Mouse (Mus musculus): ENCODE results near the gene Tesc.

Tesc gene

GRCm38 (mm10) chr5:118027698-118028190 lies at the start of gene Tesc:
Gene Tesc, plus strand, starts transcription at chr5:118027743.
- no peak for DNase-seq (ENCODE audit: extremely low read depth, insufficient read length, low spot score)

GRCm38 (mm10) chr5:117978159-117978697 lies 49.3 kb upstream of the Tesc start:
- no peak for DNase-seq (ENCODE audit: extremely low read depth, insufficient read length, low spot score)

GRCm38 (mm10) chr5:117979082-117979481 lies 48.5 kb upstream of the Tesc start:
- no peak for DNase-seq (ENCODE audit: extremely low read depth, insufficient read length, low spot score)

GRCm38 (mm10) chr5:117980921-117981320 lies 46.6 kb upstream of the Tesc start:
- no peak for DNase-seq (ENCODE audit: extremely low read depth, insufficient read length, low spot score)

GRCm38 (mm10) chr5:117981943-117982342 lies 45.6 kb upstream of the Tesc start:
- DNase-seq (ENCODE audit: extremely low read depth, insufficient read length, low spot score): no peak

- no peak for DNase-seq (ENCODE audit: extremely low read depth, insufficient read length, low spot score)
Observed at GRCm38 (mm10) chr5:117986327-117986726, 41.2 kb upstream of the Tesc start.

- no peak for DNase-seq (ENCODE audit: extremely low read depth, insufficient read length, low spot score)
Observed at GRCm38 (mm10) chr5:117987891-117988290, 39.7 kb upstream of the Tesc start.

- peak; percentile 42 for DNase-seq (ENCODE audit: extremely low read depth, insufficient read length, low spot score)
Observed at GRCm38 (mm10) chr5:117988367-117988766, 39.2 kb upstream of the Tesc start.

- DNase-seq (ENCODE audit: extremely low read depth, insufficient read length, low spot score): no peak
Observed at GRCm38 (mm10) chr5:117989773-117990172, 37.8 kb upstream of the Tesc start.

- no peak for DNase-seq (ENCODE audit: extremely low read depth, insufficient read length, low spot score)
Observed at GRCm38 (mm10) chr5:117990957-117991356, 36.6 kb upstream of the Tesc start.

GRCm38 (mm10) chr5:117993550-117993949 lies 34.0 kb upstream of the Tesc start:
- no peak for DNase-seq (ENCODE audit: extremely low read depth, insufficient read length, low spot score)

- no peak for DNase-seq (ENCODE audit: extremely low read depth, insufficient read length, low spot score)
Observed at GRCm38 (mm10) chr5:117995372-117995901, 32.1 kb upstream of the Tesc start.

- DNase-seq (ENCODE audit: extremely low read depth, insufficient read length, low spot score): no peak
Observed at GRCm38 (mm10) chr5:117995911-117996310, 31.6 kb upstream of the Tesc start.

GRCm38 (mm10) chr5:117996581-117996980 lies 31.0 kb upstream of the Tesc start:
- no peak for DNase-seq (ENCODE audit: extremely low read depth, insufficient read length, low spot score)

GRCm38 (mm10) chr5:117997434-117997970 lies 30.0 kb upstream of the Tesc start:
- no peak for DNase-seq (ENCODE audit: extremely low read depth, insufficient read length, low spot score)

GRCm38 (mm10) chr5:117999061-117999460 lies 28.5 kb upstream of the Tesc start:
- no peak for DNase-seq (ENCODE audit: extremely low read depth, insufficient read length, low spot score)

- no peak for DNase-seq (ENCODE audit: extremely low read depth, insufficient read length, low spot score)
Observed at GRCm38 (mm10) chr5:117999584-117999983, 28.0 kb upstream of the Tesc start.

- DNase-seq (ENCODE audit: extremely low read depth, insufficient read length, low spot score): no peak
Observed at GRCm38 (mm10) chr5:118002059-118002458, 25.5 kb upstream of the Tesc start.

GRCm38 (mm10) chr5:118004619-118005018 lies 22.9 kb upstream of the Tesc start:
- DNase-seq (ENCODE audit: extremely low read depth, insufficient read length, low spot score): no peak

GRCm38 (mm10) chr5:118005728-118006127 lies 21.8 kb upstream of the Tesc start:
- no peak for DNase-seq (ENCODE audit: extremely low read depth, insufficient read length, low spot score)

- no peak for DNase-seq (ENCODE audit: extremely low read depth, insufficient read length, low spot score)
Observed at GRCm38 (mm10) chr5:118008344-118008743, 19.2 kb upstream of the Tesc start.

GRCm38 (mm10) chr5:118010872-118011271 lies 16.7 kb upstream of the Tesc start:
- no peak for DNase-seq (ENCODE audit: extremely low read depth, insufficient read length, low spot score)

All from 3134 (cell line).